ENCODE assay signal across 17 mouse cellular contexts in the genomic region with DNA sequence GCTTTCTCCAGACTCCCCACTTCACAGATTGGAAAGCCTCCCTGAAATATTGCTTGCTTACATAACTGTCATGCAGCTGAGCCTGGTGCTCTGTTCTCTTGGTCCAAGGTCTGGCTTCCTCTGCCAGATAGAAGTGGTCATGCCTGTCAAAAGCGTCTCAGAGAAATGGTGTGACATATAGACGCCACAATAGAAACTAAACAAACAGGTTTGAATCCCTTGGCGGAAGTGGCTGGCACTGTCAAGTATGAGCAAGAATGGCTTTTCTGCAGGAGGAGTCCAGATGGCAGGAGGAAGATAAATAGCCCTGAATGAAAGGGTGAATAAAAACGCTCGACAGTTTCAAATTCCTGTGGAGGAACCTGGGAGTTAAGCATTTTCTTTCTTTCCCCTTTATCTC.
A peak's percentile ranks its signal among the peaks of the same experiment; 100 is the strongest.
DNase-seq lines count a peak whose midpoint lies in the region; ATAC-seq lines count a peak whose summit lies in the region.
"Had no signal": no experiment of that assay in that cellular context is flagged by ENCODE, and none has a peak within 500 bp of the region (broad histone marks: within the 10 kb centered on the region; RNA-seq: fewer than 3 reads in every experiment).

No protein-coding gene starts in this region.

- 44% methylated on average over 5 of the region's 5 CpGs for WGBS in forebrain, embryonic 16.5 days
- WGBS in forebrain, embryonic 13.5 days, result 63% methylated on average over 5 of the region's 5 CpGs

- no peaks in the 10 kb centered on the region for H3K9me3 ChIP-seq in forebrain, embryonic 16.5 days (ENCODE audit: control insufficient read depth, low read length)
- no peaks in the 10 kb centered on the region for H3K9me3 ChIP-seq in forebrain, embryonic 13.5 days (replicated peaks)
- H3K9me3 ChIP-seq: heart, embryonic 10.5 days; limb, embryonic 13.5 days had no signal

- no peak overlapping the region for H3K27ac ChIP-seq in forebrain, embryonic 16.5 days (ENCODE audit: low read length)
- no peak overlapping the region for H3K27ac ChIP-seq in forebrain, embryonic 13.5 days
- H3K27ac ChIP-seq: heart, embryonic 10.5 days; limb, embryonic 13.5 days had no signal

- no peaks in the 10 kb centered on the region for H3K27me3 ChIP-seq in forebrain, embryonic 16.5 days (replicated peaks; ENCODE audit: control insufficient read depth, insufficient read depth, low read length)
- H3K27me3 ChIP-seq in forebrain, embryonic 13.5 days, result no peaks in the 10 kb centered on the region
- H3K27me3 ChIP-seq: limb, embryonic 13.5 days had no signal

- H3K4me2 ChIP-seq in forebrain, embryonic 16.5 days (ENCODE audit: low read length), result no peak overlapping the region
- no peak overlapping the region for H3K4me2 ChIP-seq in forebrain, embryonic 13.5 days
- H3K4me2 ChIP-seq: limb, embryonic 13.5 days had no signal

- no peaks in the 10 kb centered on the region for H3K4me1 ChIP-seq in forebrain, embryonic 16.5 days (replicated peaks; ENCODE audit: control insufficient read depth, insufficient read depth, low read length)
- no peaks in the 10 kb centered on the region for H3K4me1 ChIP-seq in forebrain, embryonic 13.5 days
- H3K4me1 ChIP-seq: heart, embryonic 10.5 days; limb, embryonic 13.5 days had no signal

- no peak overlapping the region for H3K9ac ChIP-seq in forebrain, embryonic 16.5 days (replicated peaks; ENCODE audit: low read depth, low read length)
- H3K9ac ChIP-seq in forebrain, embryonic 13.5 days, result no peak overlapping the region
- H3K9ac ChIP-seq: limb, embryonic 13.5 days had no signal

- peak; percentile 64; the same call in 1 of the 2 replicates for ATAC-seq in forebrain, embryonic 16.5 days
- ATAC-seq in forebrain, embryonic 13.5 days, result no peak

- DNase-seq in layer of hippocampus, postnatal 36 days, result peak; percentile 18 to 26
- no peak for DNase-seq in layer of hippocampus, postnatal 10 days (ENCODE audit: low spot score in 2 of 2)
- DNase-seq in cerebellum, adult 9-10 months, result peak; percentile 76
- DNase-seq in embryo, embryonic 9.5 days (ENCODE audit: extremely low spot score), result peak; percentile 2
- DNase-seq in heart, adult 8-10 months (ENCODE audit: low spot score), result no peak
- no peak for DNase-seq in ovary, postnatal 10 days (ENCODE audit: low spot score)
- DNase-seq: adrenal gland, adult 2 months; kidney, adult 18-20 months; lung, postnatal 36 days; midbrain, embryonic 14.5 days; right cerebral cortex, postnatal 25 days; thymus, adult 2 months had no signal

- H3K4me3 ChIP-seq in forebrain, embryonic 16.5 days (replicated peaks; ENCODE audit: low read length), result no peak overlapping the region
- H3K4me3 ChIP-seq in forebrain, embryonic 13.5 days, result no peak overlapping the region
- H3K4me3 ChIP-seq: erythroblast, embryonic 14.5 days; heart, embryonic 10.5 days; limb, embryonic 13.5 days had no signal

- H3K36me3 ChIP-seq in forebrain, embryonic 16.5 days (ENCODE audit: control insufficient read depth, insufficient read depth), result no peaks in the 10 kb centered on the region
- no peaks in the 10 kb centered on the region for H3K36me3 ChIP-seq in forebrain, embryonic 13.5 days (ENCODE audit: poor library complexity, severe bottlenecking)
- H3K36me3 ChIP-seq: heart, embryonic 10.5 days; limb, embryonic 13.5 days had no signal

Comparison
In these comparisons a context has a peak if more than half of its experiments do, and no peak if none do; other contexts are left out.
1. DNase-seq: peak in layer of hippocampus, postnatal 36 days (2 of 2), cerebellum, adult 9-10 months (single experiment) and embryo, embryonic 9.5 days (single experiment); none in layer of hippocampus, postnatal 10 days (0 of 2), heart, adult 8-10 months (single experiment) and ovary, postnatal 10 days (single experiment).